Mouse (Mus musculus): ENCODE measurements around the gene Obp1b. TPM values are rescaled to one million over a fixed set of nuclear protein-coding genes. Genes with fewer than 3 reads are reported as not detected.
"Not testable (repeated sequence)": the region's sequence is repeated elsewhere in the genome, so short reads cannot be mapped to it uniquely, and the experiment has no call there.

Gene Obp1b
- polyA plus RNA-seq (2012; rRNA removed): not detected in 2 replicates

GRCm38 (mm10) chrX:78186477-78186876 lies at the start of gene Obp1b:
Gene Obp1b (plus strand): TSS chrX:78186777.
- not testable (repeated sequence) for H3K4me3 ChIP-seq (ENCODE audit: insufficient read depth, low read depth, low read length); H3K27me3 ChIP-seq (replicated peaks; ENCODE audit: control insufficient read depth, insufficient read depth, low read length)
- WGBS: no CpG with 5 or more reads among the region's 3 CpGs

GRCm38 (mm10) chrX:78202220-78202619 lies 15.6 kb downstream of the Obp1b start:
- not testable (repeated sequence) for H3K4me3 ChIP-seq (ENCODE audit: insufficient read depth, low read depth, low read length); H3K4me1 ChIP-seq (ENCODE audit: control insufficient read depth, insufficient read depth, low read length); H3K36me3 ChIP-seq (ENCODE audit: control insufficient read depth, insufficient read depth, low read length); H3K27me3 ChIP-seq (replicated peaks; ENCODE audit: control insufficient read depth, insufficient read depth, low read length); DNase-seq; H3K27ac ChIP-seq (ENCODE audit: insufficient read depth, low read depth, low read length)
- 71% methylated on average over 1 of the region's 1 CpGs for WGBS

More at GRCm38 (mm10) chrX:78186477-78186876, at the start of gene Obp1b:
- H3K36me3 ChIP-seq (ENCODE audit: control insufficient read depth, insufficient read depth, low read length); DNase-seq; H3K27ac ChIP-seq (ENCODE audit: insufficient read depth, low read depth, low read length); H3K4me1 ChIP-seq (ENCODE audit: control insufficient read depth, insufficient read depth, low read length): not testable (repeated sequence)

- H3K36me3 ChIP-seq (ENCODE audit: control insufficient read depth, insufficient read depth, low read length): no peaks in the 10 kb centered on the region
- no peaks in the 10 kb centered on the region for H3K4me1 ChIP-seq (ENCODE audit: control insufficient read depth, insufficient read depth, low read length)
- H3K27me3 ChIP-seq (replicated peaks; ENCODE audit: control insufficient read depth, insufficient read depth, low read length): no peaks in the 10 kb centered on the region
- DNase-seq: no peak
- TF ChIP-seq CTCF (conservative IDR thresholded peaks at IDR 0.05; ENCODE audit: insufficient read depth, insufficient read length, low read depth, low read length) (no peak), POLR2A (IDR thresholded peaks at IDR 0.05; ENCODE audit: low read depth, low read length) (no peak)
- WGBS: 90% methylated on average over 5 of the region's 5 CpGs
- H3K4me3 ChIP-seq (ENCODE audit: insufficient read depth, low read depth, low read length): no peak overlapping the region
- H3K27ac ChIP-seq (ENCODE audit: insufficient read depth, low read depth, low read length): no peak overlapping the region
These were observed 16.3 kb downstream of the Obp1b start for GRCm38 (mm10) chrX:78202829-78203228.

Other genes with a start within 250 kb of the Obp1b start
- gene Obp1a, start 95.4 kb upstream of the Obp1b start, polyA plus RNA-seq (2012; rRNA removed): not detected in 2 replicates
- gene Gm5938, start 61.3 kb upstream of the Obp1b start, polyA plus RNA-seq (2012; rRNA removed): not detected in 2 replicates
- not detected in 2 replicates for gene Gm14743, start 59.1 kb downstream of the Obp1b start, polyA plus RNA-seq (2012; rRNA removed)
- gene 4930480E11Rik, start 182.9 kb downstream of the Obp1b start, polyA plus RNA-seq (2012; rRNA removed): not detected in 2 replicates

Measured in kidney, adult 2 months (tissue).